Mouse (Mus musculus): ENCODE data around the gene Zfyve28.

DNA sequence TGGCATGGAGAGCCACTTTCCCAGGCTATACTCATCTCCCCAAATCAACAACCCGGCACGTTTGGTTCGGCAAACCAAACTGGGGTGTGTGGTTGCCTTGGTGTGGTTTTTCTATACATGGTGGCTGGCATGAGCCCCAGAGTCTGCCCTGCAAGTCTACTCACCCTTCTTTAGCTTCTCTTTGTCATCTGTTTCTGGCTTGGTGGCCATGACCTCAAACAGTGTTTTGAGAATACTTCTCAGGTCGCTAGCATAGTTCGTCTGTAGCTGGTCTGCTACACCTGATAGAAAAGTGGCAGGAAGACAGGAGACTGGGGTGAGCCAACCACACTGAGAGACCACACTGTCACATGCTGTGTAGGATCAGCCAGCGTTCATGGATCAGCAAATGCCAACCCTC, 89.6 kb downstream of the Zfyve28 start:
- TF ChIP-seq TAL1 (IDR thresholded peaks at IDR 0.05; ENCODE audit: low read length) = no peak
- TF ChIP-seq GATA1 (IDR thresholded peaks at IDR 0.05; ENCODE audit: low read length) = no peak
